Mouse (Mus musculus) thymus, postnatal 36 days (tissue): Measurements from ENCODE around the gene Plek2.
"Not testable (repeated sequence)": the region's sequence is repeated elsewhere in the genome, so short reads cannot be mapped to it uniquely, and the experiment has no call there.

Experiments
- DNase-seq, 2 experiments: peaks; one replicate each; pipeline ENCODE4 v3.0.0; 2022; ENCODE audit warnings: mixed read lengths in 2 of 2

Plek2 gene

GRCm38 (mm10) chr12:78906707-78907162 lies at the start of gene Plek2:
Plek2 (minus strand) TSS chr12:78906964.
- peak; percentile 74 for DNase-seq

GRCm38 (mm10) chr12:78956405-78956804 lies 49.6 kb upstream of the Plek2 start:
- no peak for DNase-seq

GRCm38 (mm10) chr12:78952484-78952883 lies 45.7 kb upstream of the Plek2 start:
- DNase-seq, result no peak

GRCm38 (mm10) chr12:78952053-78952452 lies 45.3 kb upstream of the Plek2 start:
- DNase-seq, result no peak

DNA sequence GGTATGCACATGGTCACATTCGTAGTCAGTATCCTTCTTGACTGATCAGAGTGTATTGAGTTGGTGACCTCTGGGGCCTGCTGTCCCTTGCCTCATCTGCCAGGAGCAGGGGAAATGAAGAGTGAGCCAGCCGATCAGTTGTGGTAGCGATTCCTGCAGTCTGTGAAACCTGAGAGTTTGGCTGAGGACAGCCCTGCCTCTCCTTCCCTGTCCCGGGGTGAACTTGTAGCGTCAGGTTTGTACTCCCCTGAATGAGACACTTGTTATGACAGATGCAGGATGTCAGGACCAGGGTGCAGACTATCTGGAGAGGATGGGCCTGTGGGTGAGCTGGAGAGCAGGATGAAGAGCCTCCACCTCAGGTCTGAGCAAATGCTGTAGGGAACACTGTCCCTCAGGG lies 40.9 kb upstream of the Plek2 start:
- DNase-seq, result no peak

DNA sequence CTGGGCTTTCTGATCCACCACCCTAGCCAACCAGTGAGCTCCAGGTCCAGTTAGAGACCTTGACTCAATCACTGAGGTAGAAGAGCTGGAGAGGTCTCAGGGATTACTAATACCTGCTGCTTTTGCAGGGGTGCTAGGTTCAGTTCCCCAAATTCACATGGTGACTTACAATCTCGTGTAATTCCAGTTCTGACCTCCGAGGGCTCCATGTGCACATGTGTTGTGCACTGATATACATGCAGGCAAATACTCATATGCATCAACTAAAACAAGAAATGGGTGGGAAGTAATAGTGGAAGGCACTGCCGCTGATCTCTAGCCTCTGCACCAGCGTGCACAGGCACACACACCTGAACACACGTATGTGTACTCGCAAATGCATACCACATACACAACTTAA lies 40.4 kb upstream of the Plek2 start:
- DNase-seq, result peak; percentile 12 to 15

DNA sequence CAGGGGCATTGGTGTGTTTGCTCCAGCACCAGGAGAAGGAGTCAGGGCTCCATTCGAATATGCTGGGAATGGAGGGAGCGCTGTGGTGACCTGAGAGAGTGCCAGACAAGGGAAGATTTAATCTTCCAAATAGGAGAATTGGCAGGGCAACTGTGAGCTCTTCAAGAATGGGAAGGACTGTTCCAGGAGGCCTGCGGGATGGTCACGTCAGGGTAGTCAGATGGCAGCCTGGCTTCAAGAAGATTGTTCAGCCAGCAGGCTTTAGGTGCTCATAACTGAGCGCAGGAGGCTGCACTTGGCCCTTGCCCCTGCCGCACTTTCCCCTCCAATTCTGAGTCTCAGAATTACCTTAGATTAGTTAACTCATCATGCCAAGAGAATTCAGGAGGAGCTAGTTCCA lies 36.2 kb upstream of the Plek2 start:
- no peak for DNase-seq

- DNase-seq, result no peak
Observed at GRCm38 (mm10) chr12:78940081-78940480, 33.3 kb upstream of the Plek2 start.

GRCm38 (mm10) chr12:78939393-78940037 lies 32.8 kb upstream of the Plek2 start:
- no peak for DNase-seq

- DNase-seq, result no peak
Observed at GRCm38 (mm10) chr12:78936494-78936893, 29.7 kb upstream of the Plek2 start.

- DNase-seq, result no peak
Observed at GRCm38 (mm10) chr12:78929900-78930299, 23.1 kb upstream of the Plek2 start.

DNA sequence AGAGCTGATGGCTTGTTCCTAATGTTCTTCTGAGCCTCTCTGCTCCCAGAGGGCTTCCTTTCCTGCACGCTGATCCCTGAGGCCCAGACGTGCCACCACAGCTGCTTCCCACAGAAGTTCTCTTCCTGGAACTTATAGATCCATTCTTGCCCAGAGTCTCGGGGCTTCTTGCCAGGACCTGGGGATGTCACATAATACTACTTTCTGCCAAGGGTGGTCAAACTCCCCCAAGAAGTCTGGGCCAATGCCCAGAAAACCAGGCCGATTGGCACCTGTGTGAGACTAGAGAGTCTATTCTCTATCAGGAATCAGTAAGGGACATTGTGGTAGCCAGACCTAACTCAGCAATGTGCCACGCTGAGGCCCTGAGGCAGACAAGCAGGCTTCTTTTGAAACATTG lies 20.5 kb upstream of the Plek2 start:
- DNase-seq, result no peak

DNA sequence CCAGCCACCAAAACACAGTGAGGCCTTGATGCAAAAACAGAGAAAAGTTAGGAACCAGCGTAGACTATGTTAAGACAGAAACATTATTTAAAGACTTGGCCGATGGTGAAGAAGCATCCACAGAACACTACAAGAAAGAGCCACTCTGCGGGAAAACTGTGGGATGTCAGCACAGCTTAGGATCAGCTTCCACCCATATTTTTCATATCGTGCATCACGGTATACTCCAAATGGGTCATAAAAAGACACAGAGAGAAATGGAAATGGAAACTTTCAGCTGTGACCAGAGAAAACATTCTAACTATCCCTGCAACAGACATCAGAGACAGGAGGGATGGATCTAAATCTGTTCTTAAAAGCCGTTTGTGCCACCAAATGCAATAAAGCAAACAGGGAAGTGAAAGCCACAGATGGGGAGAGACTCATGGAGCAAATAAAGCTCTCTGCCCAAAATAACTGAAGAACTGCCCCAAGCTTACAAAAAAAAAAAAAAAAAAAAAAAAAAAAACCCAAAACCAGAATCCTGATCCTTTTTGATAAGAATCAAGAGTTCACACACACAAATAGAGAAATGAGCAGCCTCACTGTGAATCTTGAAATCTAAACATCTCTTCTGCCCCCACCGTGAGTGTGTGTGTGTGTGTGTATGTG lies 16.9 kb upstream of the Plek2 start:
- DNase-seq, result no peak

GRCm38 (mm10) chr12:78922977-78923376 lies 16.2 kb upstream of the Plek2 start:
- DNase-seq, result not testable (repeated sequence)

GRCm38 (mm10) chr12:78922058-78922457 lies 15.3 kb upstream of the Plek2 start:
- DNase-seq, result no peak

DNA sequence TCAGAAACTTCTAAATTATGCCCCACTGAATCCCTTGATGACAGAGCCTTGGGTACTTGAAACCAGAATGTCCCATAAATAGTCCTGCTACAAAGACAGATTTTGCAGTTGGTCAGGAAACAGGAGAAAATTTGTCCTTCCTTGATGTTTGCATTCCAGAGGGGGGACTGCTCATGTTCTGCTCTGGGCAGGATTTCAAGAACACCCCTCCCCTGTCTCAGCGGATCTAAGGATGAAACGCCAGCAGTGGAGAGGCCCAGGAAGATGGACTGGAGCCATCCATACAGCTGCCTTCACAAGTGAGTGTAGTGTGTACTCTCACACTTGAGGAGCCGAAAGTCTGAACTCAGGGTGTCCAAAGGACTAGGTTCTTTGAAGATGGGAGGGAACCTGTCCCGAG lies 14.7 kb upstream of the Plek2 start:
- no peak for DNase-seq

- DNase-seq, result peak; percentile 41 to 55
Observed at GRCm38 (mm10) chr12:78919079-78919712, 12.4 kb upstream of the Plek2 start.

- peak; percentile 82 to 83 for DNase-seq
Observed at GRCm38 (mm10) chr12:78918227-78919078, 11.7 kb upstream of the Plek2 start.

DNA sequence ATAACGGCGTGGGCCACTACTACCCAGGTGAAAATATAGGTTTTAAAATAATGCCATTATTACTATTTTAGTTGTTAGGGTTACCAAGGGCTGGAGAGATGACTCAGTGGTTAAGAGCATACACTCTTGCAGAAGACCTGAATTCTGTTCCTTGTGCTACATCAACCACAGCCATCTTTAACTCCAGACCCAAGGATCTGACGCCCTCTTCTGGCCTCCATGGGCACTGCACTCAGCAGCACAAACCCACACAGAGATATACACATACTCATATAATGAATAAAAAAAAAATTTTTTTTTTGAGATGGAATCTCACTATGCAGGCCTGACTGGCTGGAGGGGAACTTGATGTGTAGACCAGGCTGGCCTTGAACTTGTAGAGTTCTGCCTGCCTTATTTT lies 9.5 kb upstream of the Plek2 start:
- no peak for DNase-seq

- no peak for DNase-seq
Observed at GRCm38 (mm10) chr12:78915561-78915960, 8.8 kb upstream of the Plek2 start.

DNA sequence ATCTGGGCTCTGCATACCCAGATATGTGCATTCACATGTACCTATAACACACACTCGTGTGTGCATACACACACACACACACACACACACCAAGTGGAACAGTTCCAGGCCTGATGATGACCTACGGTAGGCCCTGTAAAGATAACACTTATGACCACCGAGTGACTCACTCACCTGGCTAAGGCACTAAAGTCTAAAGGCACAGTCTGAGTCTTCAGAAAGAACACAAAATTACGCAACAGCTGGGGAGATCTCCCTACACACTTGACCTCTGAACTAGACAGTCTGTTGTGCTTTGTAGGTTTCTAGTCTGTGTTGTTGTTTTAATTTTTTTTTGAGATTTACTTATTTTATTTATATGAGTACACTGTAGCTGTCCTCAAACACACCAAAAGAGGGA lies 7.7 kb upstream of the Plek2 start:
- no peak for DNase-seq

DNA sequence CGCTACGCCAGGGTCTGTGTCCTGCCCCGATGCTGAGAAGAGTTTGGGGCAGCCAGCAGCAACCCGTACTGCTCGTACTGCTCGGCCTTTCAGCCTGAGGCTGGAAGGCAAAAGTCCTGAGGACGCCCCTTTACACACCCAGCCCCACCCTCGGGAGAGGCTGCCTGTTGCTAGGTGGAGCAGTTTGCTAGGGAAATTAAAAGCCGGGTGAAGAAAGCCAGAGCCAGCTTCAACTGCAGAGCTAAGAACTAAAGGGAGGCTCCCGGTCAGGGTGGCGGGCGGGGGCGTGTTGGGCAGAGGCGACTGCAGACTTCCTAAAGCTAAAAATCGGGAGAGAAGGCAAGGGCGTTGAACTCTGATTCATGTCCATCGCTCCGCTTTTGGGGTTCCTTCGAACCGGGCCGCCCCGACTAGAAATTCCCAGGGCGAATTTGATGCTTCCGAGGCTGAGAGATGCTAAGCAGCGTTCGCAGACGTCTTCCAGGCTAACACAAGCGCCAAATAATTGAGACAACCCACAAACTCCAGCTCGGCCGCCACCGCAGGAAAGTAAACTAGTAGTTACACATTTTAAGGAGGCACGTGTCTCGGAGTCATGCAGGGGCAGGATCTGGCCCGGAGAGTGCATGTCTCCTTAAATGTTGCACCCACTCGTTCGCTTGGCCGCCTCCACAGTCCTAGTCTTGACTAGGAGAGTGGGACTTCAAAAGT lies 5.1 kb upstream of the Plek2 start:
- no peak for DNase-seq
